Mouse (Mus musculus) heart, postnatal 0 days (tissue): Measurements from ENCODE around the gene Theg.

Experiments
- CTCF ChIP-seq: IDR thresholded peaks from 2 replicates; pipeline ENCODE4 v1.5.1; 2016; ENCODE audit warnings: antibody characterized with exemption, control low read depth, low read depth
- EP300 ChIP-seq: IDR thresholded peaks from 2 replicates; pipeline ENCODE4 v1.6.1; 2016; ENCODE audit warnings: antibody characterized with exemption, low read depth

DNA sequence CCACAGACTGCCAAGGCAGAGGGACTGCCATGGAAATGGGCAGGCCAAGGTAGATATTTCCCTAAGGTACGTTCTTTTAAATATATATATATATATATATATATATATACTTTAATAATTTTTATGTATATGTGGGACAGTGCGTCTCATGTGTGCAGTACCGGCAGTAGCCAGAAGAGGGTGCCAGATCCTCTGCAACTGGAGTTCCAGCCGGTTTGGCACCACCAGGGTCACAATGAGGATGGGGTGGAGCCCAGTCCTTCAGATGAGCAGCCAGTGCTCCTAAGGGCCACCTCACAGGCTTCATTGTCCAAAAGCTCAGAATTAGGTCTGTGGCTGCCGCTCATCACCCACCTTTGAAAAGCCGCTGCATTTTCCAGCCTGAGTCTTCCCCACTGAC is 6.3 kb downstream of the Theg start:
- TF ChIP-seq EP300 = no peak
- peak; percentile 37 for TF ChIP-seq CTCF
